Mouse (Mus musculus) heart, embryonic 14.5 days (tissue): ENCODE measurements around the gene Aagab. TPM values are rescaled to one million over a fixed set of nuclear protein-coding genes. Genes with fewer than 3 reads are reported as not detected.

Experiments used
- ATAC-seq: fragments of 200-750 bp; cut with Nextera tagmentation; 2 replicates; pipeline ENCODE4 v1.8.0; 2017; ENCODE audit warnings: low read depth, moderate TSS enrichment; ENCODE audit not compliant: insufficient number of reproducible peaks, insufficient read depth, low FRiP score
- H3K27ac ChIP-seq, 2 experiments: fragments of 200-500 bp in 1 of 2; fragments of 300-500 bp in 1 of 2; sonication (generic) in 1 of 2; replicated peaks in 1 of 2; 2 replicates each; pipeline ENCODE4 v1.5.1; 2012 to 2014; ENCODE audit warnings: low read depth in 2 of 2, low read length in 2 of 2, control low read depth in 1 of 2, mild to moderate bottlenecking in 1 of 2, mixed read lengths in 1 of 2; ENCODE audit not compliant: control insufficient read depth in 1 of 2, insufficient read depth in 1 of 2
- H3K27me3 ChIP-seq: fragments of 300-500 bp; sonication (generic); 2 replicates; pipeline ENCODE4 v1.6.1; 2014; ENCODE audit warnings: mild to moderate bottlenecking, low read length, control low read depth; ENCODE audit not compliant: control insufficient read depth, insufficient read depth
- H3K36me3 ChIP-seq: fragments of 300-500 bp; sonication (generic); 2 replicates; pipeline ENCODE4 v1.6.1; 2014; ENCODE audit warnings: mild to moderate bottlenecking, control low read depth, low read length, mixed read lengths; ENCODE audit not compliant: control insufficient read depth, insufficient read depth
- H3K4me1 ChIP-seq, 2 experiments: fragments of 200-500 bp in 1 of 2; fragments of 300-500 bp in 1 of 2; sonication (generic) in 1 of 2; 2 replicates each; pipeline ENCODE4 v1.6.1; 2012 to 2014; ENCODE audit warnings: low read length in 2 of 2, control low read depth in 1 of 2, mixed read lengths in 1 of 2; ENCODE audit not compliant: control insufficient read depth in 2 of 2, insufficient read depth in 2 of 2
- H3K4me2 ChIP-seq: fragments of 300-500 bp; sonication (generic); 2 replicates; pipeline ENCODE4 v1.6.1; 2014; ENCODE audit warnings: mild to moderate bottlenecking, low read length
- H3K4me3 ChIP-seq, 2 experiments: fragments of 200-500 bp in 1 of 2; fragments of 300-500 bp in 1 of 2; sonication (generic) in 1 of 2; 2 replicates each; pipeline ENCODE4 v1.5.1; 2012 to 2014; ENCODE audit warnings: low read length in 2 of 2, mild to moderate bottlenecking in 2 of 2, control low read depth in 1 of 2, low read depth in 1 of 2, moderate library complexity in 1 of 2; ENCODE audit not compliant: control insufficient read depth in 1 of 2, insufficient read depth in 1 of 2
- H3K9ac ChIP-seq: fragments of 300-500 bp; sonication (generic); 2 replicates; pipeline ENCODE4 v1.6.1; 2014; ENCODE audit warnings: mild to moderate bottlenecking, low read length
- H3K9me3 ChIP-seq: fragments of 300-500 bp; sonication (generic); 2 replicates; pipeline ENCODE4 v1.6.1; 2016; ENCODE audit warnings: low read length, control low read depth; ENCODE audit not compliant: control insufficient read depth
- WGBS: fragments of 180-500 bp; shearing (Covaris S2); extraction: QIAGEN DNeasy Blood & Tissue Kit; methylation state at CpG from one replicate; pipeline ENCODE4 v1.1.7; 2014; 5-methylcytosine and 5-hydroxymethylcytosine counted together
- polyA plus RNA-seq: library from polyadenylated mRNA; unstranded; fragments of >200 nt; fragmentation: Nextera tagmentation; extraction: Ambion mirVana; gene quantifications from 2 replicates; pipeline ENCODE4 v1.2.1, GENCODE M21; 2014

Aagab gene
- polyA plus RNA-seq, 1 experiment from 2014 or later: 28.5 TPM

DNA sequence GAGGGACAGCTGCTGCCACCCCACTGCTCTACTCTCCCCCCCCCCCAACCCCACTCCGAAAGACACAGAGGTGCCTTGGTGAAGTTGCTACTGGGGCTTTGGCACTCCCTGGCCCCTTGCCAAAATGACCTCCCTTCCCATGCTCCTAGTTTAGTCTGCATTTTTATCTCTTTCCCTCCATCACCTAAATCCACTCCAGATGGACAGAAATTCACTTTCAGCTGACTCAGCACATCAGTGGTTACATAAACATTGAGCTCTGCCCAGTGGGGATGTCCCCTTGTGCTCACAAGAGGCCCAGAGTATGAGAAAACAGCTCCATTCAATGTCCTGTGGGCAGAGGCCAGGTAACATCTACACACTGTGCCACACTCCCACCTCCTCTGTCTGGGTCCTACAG is 52.6 kb downstream of the Aagab start:
- Histone ChIP-seq H3K9ac (no peak overlapping the region), H3K36me3 (peaks cover 49% of the 10 kb centered on the region), H3K27ac (peak overlapping the region in 1 of 2 experiments; percentile 51; a peak in 2 of 4 replicates), H3K4me2 (no peak overlapping the region), H3K4me1 (peaks cover 35 to 40% of the 10 kb centered on the region in 2 experiments), H3K27me3 (no peaks in the 10 kb centered on the region), H3K4me3 (no peak overlapping the region), H3K9me3 (no peaks in the 10 kb centered on the region)
- 13% methylated on average over 1 of the region's 1 CpGs for WGBS
- ATAC-seq: no peak

- H3K4me3 ChIP-seq: no peak overlapping the region
- no peaks in the 10 kb centered on the region for H3K9me3 ChIP-seq
- H3K36me3 ChIP-seq: peaks cover 42% of the 10 kb centered on the region
- no peak overlapping the region for H3K4me2 ChIP-seq
- no peaks in the 10 kb centered on the region for H3K27me3 ChIP-seq
- peak overlapping the region; percentile 24 to 53 for H3K27ac ChIP-seq
- 11% methylated on average over 4 of the region's 4 CpGs for WGBS
- no peak overlapping the region for H3K9ac ChIP-seq
- H3K4me1 ChIP-seq: peaks cover 37 to 40% of the 10 kb centered on the region in 2 experiments
- ATAC-seq: no peak
These were observed 54.7 kb downstream of the Aagab start for GRCm38 (mm10) chr9:63657167-63657566.

DNA sequence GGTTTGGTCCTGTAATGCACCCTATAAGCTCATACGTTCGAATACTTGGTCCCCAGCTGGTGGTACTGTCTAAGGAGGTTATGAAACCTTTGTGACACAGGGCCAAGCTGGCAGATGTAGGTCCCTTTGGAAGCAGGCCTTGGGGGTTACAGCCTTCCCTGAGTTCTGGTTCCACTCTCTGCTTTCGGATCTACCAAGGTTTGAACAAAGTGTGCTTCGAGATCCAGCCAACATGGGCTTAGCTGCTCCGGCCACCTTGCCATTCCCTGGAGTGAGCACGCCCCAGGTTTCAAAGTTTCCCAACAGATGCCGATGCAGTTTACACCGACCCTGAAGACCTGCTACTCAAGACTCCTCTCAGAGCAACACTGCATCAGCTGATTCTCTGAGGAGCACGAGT is 56.0 kb downstream of the Aagab start:
- Histone ChIP-seq H3K4me2 (no peak overlapping the region), H3K27me3 (no peaks in the 10 kb centered on the region), H3K4me1 (peaks cover 42 to 46% of the 10 kb centered on the region in 2 experiments), H3K4me3 (no peak overlapping the region), H3K36me3 (peaks cover 41% of the 10 kb centered on the region), H3K9me3 (no peaks in the 10 kb centered on the region), H3K9ac (no peak overlapping the region), H3K27ac (no peak overlapping the region)
- WGBS: 90% methylated on average over 9 of the region's 9 CpGs
- no peak for ATAC-seq

- 84% methylated on average over 5 of the region's 5 CpGs for WGBS
- Histone ChIP-seq H3K27me3 (no peaks in the 10 kb centered on the region), H3K27ac (no peak overlapping the region; a peak in 1 of 4 replicates), H3K4me1 (peaks cover 41 to 51% of the 10 kb centered on the region in 2 experiments), H3K36me3 (peaks cover 39% of the 10 kb centered on the region), H3K4me3 (no peak overlapping the region), H3K9ac (no peak overlapping the region), H3K9me3 (no peaks in the 10 kb centered on the region), H3K4me2 (no peak overlapping the region)
- ATAC-seq: no peak
These were observed 56.5 kb downstream of the Aagab start for GRCm38 (mm10) chr9:63658970-63659371.

- WGBS: 90% methylated on average over 4 of the region's 4 CpGs
- peaks cover 37 to 52% of the 10 kb centered on the region in 2 experiments for H3K4me1 ChIP-seq
These were observed 57.6 kb downstream of the Aagab start for GRCm38 (mm10) chr9:63660061-63660460.

GRCm38 (mm10) chr9:63660691-63661090 is 58.2 kb downstream of the Aagab start:
- peaks cover 36 to 51% of the 10 kb centered on the region in 2 experiments for H3K4me1 ChIP-seq
- no peak overlapping the region for H3K27ac ChIP-seq
- 91% methylated on average over 3 of the region's 3 CpGs for WGBS
- H3K36me3 ChIP-seq: peaks cover 36% of the 10 kb centered on the region
- no peak overlapping the region for H3K4me2 ChIP-seq
- H3K9me3 ChIP-seq: no peaks in the 10 kb centered on the region
- H3K27me3 ChIP-seq: no peaks in the 10 kb centered on the region
- H3K4me3 ChIP-seq: no peak overlapping the region
- ATAC-seq: no peak
- no peak overlapping the region for H3K9ac ChIP-seq

More at GRCm38 (mm10) chr9:63660061-63660460, 57.6 kb downstream of the Aagab start:
- Histone ChIP-seq H3K4me2 (no peak overlapping the region), H3K9ac (no peak overlapping the region), H3K4me3 (no peak overlapping the region), H3K27me3 (no peaks in the 10 kb centered on the region), H3K9me3 (no peaks in the 10 kb centered on the region), H3K27ac (no peak overlapping the region), H3K36me3 (peaks cover 42% of the 10 kb centered on the region)
- no peak for ATAC-seq

DNA sequence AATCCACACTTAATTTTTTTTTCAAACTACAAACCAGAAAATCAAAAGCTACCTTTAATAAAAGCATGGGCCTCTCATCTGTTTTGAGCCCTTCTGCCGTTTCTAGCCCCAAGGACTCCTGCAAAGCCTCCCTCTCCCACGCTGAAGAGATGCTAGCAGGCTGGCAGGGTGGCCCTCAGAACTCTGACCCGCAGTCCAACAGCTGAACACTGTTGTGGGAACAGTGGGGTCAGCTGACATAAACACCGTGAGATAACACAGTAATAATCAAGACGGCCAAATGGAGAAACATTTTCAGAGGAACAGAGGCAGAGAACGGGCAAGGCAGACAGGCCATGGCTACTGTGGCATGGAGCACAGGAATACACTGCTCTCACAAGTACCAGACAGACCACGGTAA is 60.3 kb downstream of the Aagab start:
- no peak overlapping the region for H3K4me2 ChIP-seq
- peaks cover 36% of the 10 kb centered on the region for H3K36me3 ChIP-seq
- H3K27ac ChIP-seq: 0 out of 4 replicates have a peak overlapping the region, but pooled peaks of 1 of the 2 experiments have one; percentile 9
- no peaks in the 10 kb centered on the region for H3K9me3 ChIP-seq
- H3K27me3 ChIP-seq: no peaks in the 10 kb centered on the region
- no peak overlapping the region for H3K4me3 ChIP-seq
- ATAC-seq: no peak
- H3K9ac ChIP-seq: no peak overlapping the region
- peaks cover 47 to 56% of the 10 kb centered on the region in 2 experiments for H3K4me1 ChIP-seq
- WGBS: 46% methylated on average over 7 of the region's 7 CpGs

- Histone ChIP-seq H3K4me1 (peaks cover 50 to 56% of the 10 kb centered on the region in 2 experiments), H3K9ac (no peak overlapping the region), H3K4me2 (no peak overlapping the region), H3K9me3 (no peaks in the 10 kb centered on the region), H3K27me3 (no peaks in the 10 kb centered on the region), H3K27ac (no peak overlapping the region), H3K4me3 (no peak overlapping the region), H3K36me3 (peaks cover 36% of the 10 kb centered on the region)
- 55% methylated on average over 10 of the region's 10 CpGs for WGBS
- no peak for ATAC-seq
These were observed 60.8 kb downstream of the Aagab start for GRCm38 (mm10) chr9:63663222-63663621.
